Mouse (Mus musculus): ENCODE results near the gene Trim33.

DNA sequence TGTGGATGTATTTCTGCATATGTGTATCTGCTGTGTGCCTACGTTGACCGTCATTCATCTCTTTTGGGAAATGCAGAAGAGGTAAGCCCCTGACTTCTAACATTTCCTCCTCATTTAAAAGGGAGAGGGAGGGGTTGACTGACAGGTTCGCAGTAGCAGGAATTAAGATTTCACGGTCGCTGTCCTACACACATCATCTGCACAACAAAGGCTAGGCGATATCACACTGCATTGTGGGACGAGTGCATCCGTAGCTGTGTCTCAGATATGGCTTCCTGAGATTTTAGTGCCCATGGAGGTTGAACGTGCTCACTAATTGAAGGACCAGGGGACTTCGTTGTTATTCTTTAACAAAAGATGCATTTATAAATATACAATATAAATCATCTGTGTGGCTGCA is 123.1 kb downstream of the Trim33 start:
- TF ChIP-seq TAL1 (IDR thresholded peaks at IDR 0.05; ENCODE audit: low read length) (no peak), GATA1 (IDR thresholded peaks at IDR 0.05; ENCODE audit: low read length) (no peak)

All from erythroblast, embryonic 14.5 days (primary cell).